Mouse (Mus musculus) cortical plate, adult 2 months (tissue): ENCODE data around the gene Panx1.

Experiments used
- CTCF ChIP-seq: fragments of 200-500 bp; IDR thresholded peaks from 2 replicates; pipeline ENCODE4 v1.5.1; 2011; ENCODE audit warnings: mild to moderate bottlenecking, control low read depth, low read length; ENCODE audit not compliant: insufficient read depth; ENCODE audit errors: extremely low read depth
- POLR2A ChIP-seq: fragments of 200-500 bp; IDR thresholded peaks from 2 replicates; pipeline ENCODE4 v1.6.1; 2011; ENCODE audit warnings: mild to moderate bottlenecking, low read length, control low read depth; ENCODE audit not compliant: insufficient read depth; ENCODE audit errors: extremely low read depth

DNA sequence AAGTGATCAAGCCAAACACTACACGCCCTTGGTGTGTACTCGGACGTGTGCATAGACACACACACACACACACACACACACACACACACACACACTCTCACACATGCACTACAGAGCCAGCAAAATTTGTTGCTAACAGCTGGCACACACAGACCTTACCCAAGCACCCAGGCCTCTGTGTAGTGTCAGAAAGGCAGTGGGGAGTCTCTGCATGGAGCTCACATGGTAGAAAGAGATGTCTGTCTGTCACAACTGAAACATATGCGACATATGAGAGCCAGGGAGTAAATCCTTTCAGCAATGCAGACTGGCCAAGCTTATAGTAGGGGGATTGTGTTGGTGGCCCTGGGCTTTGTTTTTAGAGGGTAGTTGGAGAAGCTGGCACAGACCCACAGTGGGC lies 12.5 kb downstream of the Panx1 start:
- no peak for TF ChIP-seq CTCF
- no peak for TF ChIP-seq POLR2A
